Mouse (Mus musculus): ENCODE measurements around the gene Epsti1. TPM values are rescaled to one million over a fixed set of nuclear protein-coding genes. Genes with fewer than 3 reads are reported as not detected.

The Epsti1 gene
- polyA plus RNA-seq, 1 experiment from 2014 or later: 0.98 TPM

- Histone ChIP-seq H3K4me1 (ENCODE audit: control insufficient read depth, insufficient read depth, low read length) (no peaks in the 10 kb centered on the region), H3K9me3 (ENCODE audit: control insufficient read depth, low read depth, low read length) (no peaks in the 10 kb centered on the region), H3K9ac (replicated peaks; ENCODE audit: low read depth, low read length) (no peak overlapping the region), H3K27ac (ENCODE audit: low read length) (no peak overlapping the region), H3K4me2 (replicated peaks; ENCODE audit: low read depth, low read length) (no peak overlapping the region), H3K36me3 (ENCODE audit: control insufficient read depth, insufficient read depth, low read length) (no peaks in the 10 kb centered on the region), H3K27me3 (ENCODE audit: control insufficient read depth, insufficient read depth, low read length) (no peaks in the 10 kb centered on the region), H3K4me3 (ENCODE audit: low read depth, low read length) (no peak overlapping the region)
- 45% methylated on average over 2 of the region's 2 CpGs for WGBS
- ATAC-seq (ENCODE audit: insufficient number of reproducible peaks, insufficient read depth, low FRiP score, low read depth): no peak
Observed at GRCm38 (mm10) chr14:78043079-78043478, 139.0 kb downstream of the Epsti1 start.

GRCm38 (mm10) chr14:78048258-78048657, 144.2 kb downstream of the Epsti1 start:
- Histone ChIP-seq H3K9ac (replicated peaks; ENCODE audit: low read depth, low read length) (no peak overlapping the region), H3K36me3 (ENCODE audit: control insufficient read depth, insufficient read depth, low read length) (no peaks in the 10 kb centered on the region), H3K27ac (ENCODE audit: low read length) (no peak overlapping the region), H3K4me2 (replicated peaks; ENCODE audit: low read depth, low read length) (no peak overlapping the region), H3K4me1 (ENCODE audit: control insufficient read depth, insufficient read depth, low read length) (no peaks in the 10 kb centered on the region), H3K27me3 (ENCODE audit: control insufficient read depth, insufficient read depth, low read length) (no peaks in the 10 kb centered on the region), H3K9me3 (ENCODE audit: control insufficient read depth, low read depth, low read length) (no peaks in the 10 kb centered on the region), H3K4me3 (ENCODE audit: low read depth, low read length) (no peak overlapping the region)
- ATAC-seq (ENCODE audit: insufficient number of reproducible peaks, insufficient read depth, low FRiP score, low read depth): no peak
- 92% methylated on average over 3 of the region's 3 CpGs for WGBS

GRCm38 (mm10) chr14:78048674-78049073, 144.6 kb downstream of the Epsti1 start:
- 59% methylated on average over 4 of the region's 4 CpGs for WGBS
- Histone ChIP-seq H3K4me3 (ENCODE audit: low read depth, low read length) (no peak overlapping the region), H3K9ac (replicated peaks; ENCODE audit: low read depth, low read length) (no peak overlapping the region), H3K4me1 (ENCODE audit: control insufficient read depth, insufficient read depth, low read length) (no peaks in the 10 kb centered on the region), H3K4me2 (replicated peaks; ENCODE audit: low read depth, low read length) (no peak overlapping the region), H3K27me3 (ENCODE audit: control insufficient read depth, insufficient read depth, low read length) (no peaks in the 10 kb centered on the region), H3K9me3 (ENCODE audit: control insufficient read depth, low read depth, low read length) (no peaks in the 10 kb centered on the region), H3K36me3 (ENCODE audit: control insufficient read depth, insufficient read depth, low read length) (no peaks in the 10 kb centered on the region), H3K27ac (ENCODE audit: low read length) (no peak overlapping the region)
- ATAC-seq (ENCODE audit: insufficient number of reproducible peaks, insufficient read depth, low FRiP score, low read depth): no peak

Other genes with a start within 250 kb of the Epsti1 start
- 96.3 and 98.1 TPM in 2 replicates for gene Dnajc15, start 29.1 kb upstream of the Epsti1 start, polyA plus RNA-seq (2014; fragmentation: Nextera tagmentation; extraction: Ambion mirVana)
- gene Fam216b, start 184.8 kb downstream of the Epsti1 start, polyA plus RNA-seq (2014; fragmentation: Nextera tagmentation; extraction: Ambion mirVana): not detected in 2 replicates